Mouse (Mus musculus) ES-Bruce4 (cell line): ENCODE results near the gene Hyal4.

Experiments
- CTCF ChIP-seq: IDR thresholded peaks from one replicate; pipeline ENCODE4 v1.8.1; 2011; ENCODE audit warnings: low read depth, low read length
- EP300 ChIP-seq: IDR thresholded peaks from 2 replicates; pipeline ENCODE4 v1.6.1; 2011; ENCODE audit warnings: low read depth, low read length; ENCODE audit not compliant: insufficient read depth

DNA sequence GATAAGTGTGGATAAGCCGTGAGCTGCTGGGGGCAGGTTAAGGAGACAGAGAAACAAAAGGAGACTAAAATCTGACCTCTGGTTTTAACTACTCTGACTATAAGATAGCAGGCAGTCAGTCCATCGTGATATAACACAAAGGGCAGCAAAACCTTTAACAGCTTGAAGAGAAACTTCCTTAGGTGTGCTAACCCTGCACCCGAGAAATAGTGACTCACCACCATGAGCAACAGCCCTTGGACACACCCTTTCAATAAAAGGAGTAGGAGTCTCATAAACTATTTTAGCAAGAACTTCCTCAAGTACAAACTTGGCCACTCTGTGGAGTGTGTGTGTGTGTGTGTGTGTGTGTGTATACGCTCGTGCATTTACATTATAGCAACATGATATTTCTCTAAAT lies 41.0 kb upstream of the Hyal4 start:
- no peak for TF ChIP-seq CTCF
- no peak for TF ChIP-seq EP300
